Mouse (Mus musculus): ENCODE measurements at regions not wholly inside any gene's neighbourhood (a gene's known extent, or its start where the extent isn't known, plus 50 kb on each side); places are given as distances from the start of the nearest gene placed in this dataset.

DNA sequence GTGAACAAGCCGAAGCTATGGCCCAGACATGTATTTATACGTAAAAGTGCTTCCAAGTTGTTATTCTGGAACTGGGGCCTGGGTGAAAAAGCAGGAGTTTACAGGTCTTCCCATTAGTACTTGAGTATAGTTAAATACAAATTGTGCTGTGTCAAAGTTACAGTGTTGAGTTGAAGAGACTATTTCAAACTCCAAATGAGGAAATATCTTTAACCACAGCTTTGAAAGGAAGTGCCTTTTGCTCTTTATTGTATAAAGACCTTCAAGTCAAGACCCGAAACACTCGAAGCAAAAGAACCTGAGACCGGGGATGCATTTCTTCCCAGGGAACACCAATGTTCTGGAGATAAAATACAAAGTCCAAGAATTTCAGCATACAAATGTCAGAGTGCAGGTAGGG lies 144.8 kb downstream of the Cog6 start:
- intact Hi-C loops (cut with DNase I): no loop called here

GRCm38 (mm10) chr3:52863146-52863849 lies 153.7 kb downstream of the Cog6 start:
- no peak overlapping the region for H3K9ac ChIP-seq (ENCODE audit: low read depth, low read length)
- DNase-seq: no peak
- intact Hi-C loops (cut with DNase I): no loop called here
- TF ChIP-seq EP300 (IDR thresholded peaks at IDR 0.05; ENCODE audit: insufficient read depth, low read depth, low read length): no peak
- TF ChIP-seq POLR2A (IDR thresholded peaks at IDR 0.05; ENCODE audit: insufficient read depth, low read depth, low read length): no peak
- no peak for TF ChIP-seq CTCF (IDR thresholded peaks at IDR 0.05)
- no peaks in the 10 kb centered on the region for H3K36me3 ChIP-seq (ENCODE audit: control insufficient read depth, insufficient read depth, low read length)
- WGBS: 58% methylated on average over 8 of the region's 8 CpGs
- no peak overlapping the region for H3K4me3 ChIP-seq
- no peak overlapping the region for H3K27ac ChIP-seq
- H3K4me1 ChIP-seq (ENCODE audit: control insufficient read depth, insufficient read depth, low read length): no peaks in the 10 kb centered on the region
- H3K79me2 ChIP-seq (replicated peaks; ENCODE audit: control insufficient read depth, insufficient read depth, low read length): no peaks in the 10 kb centered on the region
- no peaks in the 10 kb centered on the region for H3K27me3 ChIP-seq (ENCODE audit: control insufficient read depth, insufficient read depth, low read length)

More for the DNA sequence above, 144.8 kb downstream of the Cog6 start:
- Histone ChIP-seq H3K4me3 (no peak overlapping the region), H3K27me3 (ENCODE audit: control insufficient read depth, insufficient read depth, low read length) (no peaks in the 10 kb centered on the region), H3K36me3 (ENCODE audit: control insufficient read depth, insufficient read depth, low read length) (no peaks in the 10 kb centered on the region), H3K4me1 (ENCODE audit: control insufficient read depth, insufficient read depth, low read length) (no peaks in the 10 kb centered on the region), H3K79me2 (replicated peaks; ENCODE audit: control insufficient read depth, insufficient read depth, low read length) (no peaks in the 10 kb centered on the region), H3K27ac (no peak overlapping the region), H3K9ac (ENCODE audit: low read depth, low read length) (no peak overlapping the region)
- 83% methylated on average over 5 of the region's 5 CpGs for WGBS
- TF ChIP-seq POLR2A (IDR thresholded peaks at IDR 0.05; ENCODE audit: insufficient read depth, low read depth, low read length) (no peak), CTCF (IDR thresholded peaks at IDR 0.05) (no peak), EP300 (IDR thresholded peaks at IDR 0.05; ENCODE audit: insufficient read depth, low read depth, low read length) (no peak)
- no peak for DNase-seq

DNA sequence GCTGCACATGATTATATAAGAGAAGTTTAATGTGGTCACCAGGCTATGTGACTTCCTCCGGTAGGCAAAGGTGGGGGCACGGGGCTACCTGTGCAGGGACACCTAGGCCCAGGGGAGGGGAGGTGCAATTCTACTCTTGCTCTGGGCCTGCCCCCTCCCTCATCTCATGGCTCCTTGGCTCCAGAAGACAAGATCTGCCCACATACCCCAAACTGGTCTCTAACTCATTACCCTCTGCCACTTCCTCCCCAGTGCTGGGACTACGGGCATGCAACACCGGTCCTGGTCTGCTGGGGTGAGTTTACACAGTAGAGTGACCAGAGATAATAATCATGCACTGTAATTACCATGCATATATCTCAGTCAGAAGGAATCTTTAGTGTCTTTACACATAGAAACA lies 155.0 kb downstream of the Cog6 start:
- Histone ChIP-seq H3K27ac (no peak overlapping the region), H3K4me3 (no peak overlapping the region), H3K36me3 (ENCODE audit: control insufficient read depth, insufficient read depth, low read length) (no peaks in the 10 kb centered on the region), H3K27me3 (ENCODE audit: control insufficient read depth, insufficient read depth, low read length) (no peaks in the 10 kb centered on the region), H3K4me1 (ENCODE audit: control insufficient read depth, insufficient read depth, low read length) (no peaks in the 10 kb centered on the region), H3K9ac (ENCODE audit: low read depth, low read length) (no peak overlapping the region), H3K79me2 (replicated peaks; ENCODE audit: control insufficient read depth, insufficient read depth, low read length) (no peaks in the 10 kb centered on the region)
- intact Hi-C loops (cut with DNase I): no loop called here
- DNase-seq: no peak
- TF ChIP-seq POLR2A (IDR thresholded peaks at IDR 0.05; ENCODE audit: insufficient read depth, low read depth, low read length) (no peak), EP300 (IDR thresholded peaks at IDR 0.05; ENCODE audit: insufficient read depth, low read depth, low read length) (no peak), CTCF (IDR thresholded peaks at IDR 0.05) (no peak)
- 89% methylated on average over 4 of the region's 4 CpGs for WGBS

GRCm38 (mm10) chr3:52861538-52861937 lies 155.5 kb downstream of the Cog6 start:
- 88% methylated on average over 13 of the region's 13 CpGs for WGBS
- Histone ChIP-seq H3K4me3 (no peak overlapping the region), H3K27ac (no peak overlapping the region), H3K36me3 (ENCODE audit: control insufficient read depth, insufficient read depth, low read length) (no peaks in the 10 kb centered on the region), H3K9ac (ENCODE audit: low read depth, low read length) (no peak overlapping the region), H3K27me3 (ENCODE audit: control insufficient read depth, insufficient read depth, low read length) (no peaks in the 10 kb centered on the region), H3K79me2 (replicated peaks; ENCODE audit: control insufficient read depth, insufficient read depth, low read length) (no peaks in the 10 kb centered on the region), H3K4me1 (ENCODE audit: control insufficient read depth, insufficient read depth, low read length) (no peaks in the 10 kb centered on the region)
- intact Hi-C loops (cut with DNase I): no loop called here
- TF ChIP-seq EP300 (IDR thresholded peaks at IDR 0.05; ENCODE audit: insufficient read depth, low read depth, low read length) (no peak), CTCF (IDR thresholded peaks at IDR 0.05) (no peak), POLR2A (IDR thresholded peaks at IDR 0.05; ENCODE audit: insufficient read depth, low read depth, low read length) (no peak)
- DNase-seq: no peak

DNA sequence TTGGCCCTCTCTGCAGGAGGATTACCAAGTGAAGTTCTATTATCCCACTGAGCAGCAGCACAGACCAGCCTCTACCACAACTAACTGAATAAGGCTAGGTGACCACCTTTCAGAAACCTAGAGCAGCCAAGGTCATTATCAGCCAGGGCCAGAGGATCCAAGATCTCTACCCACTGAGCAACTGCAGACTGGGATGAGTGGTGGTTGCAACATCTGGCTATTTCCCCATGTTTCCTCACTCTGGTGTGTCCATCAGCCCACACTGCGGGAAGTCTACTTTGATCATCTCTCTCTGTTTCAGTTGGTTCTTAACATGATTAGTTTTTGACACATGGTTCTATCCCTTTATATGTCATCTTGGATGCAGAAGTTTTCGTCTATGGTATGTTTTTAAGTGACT lies 157.2 kb downstream of the Cog6 start:
- Histone ChIP-seq H3K9ac (ENCODE audit: low read depth, low read length) (no peak overlapping the region), H3K4me3 (no peak overlapping the region), H3K27ac (no peak overlapping the region), H3K27me3 (ENCODE audit: control insufficient read depth, insufficient read depth, low read length) (no peaks in the 10 kb centered on the region), H3K36me3 (ENCODE audit: control insufficient read depth, insufficient read depth, low read length) (no peaks in the 10 kb centered on the region), H3K4me1 (ENCODE audit: control insufficient read depth, insufficient read depth, low read length) (no peaks in the 10 kb centered on the region), H3K79me2 (replicated peaks; ENCODE audit: control insufficient read depth, insufficient read depth, low read length) (no peaks in the 10 kb centered on the region)
- 83% methylated on average over 2 of the region's 2 CpGs for WGBS
- DNase-seq: no peak
- TF ChIP-seq CTCF (IDR thresholded peaks at IDR 0.05): no peak
- TF ChIP-seq POLR2A (IDR thresholded peaks at IDR 0.05; ENCODE audit: insufficient read depth, low read depth, low read length): no peak
- TF ChIP-seq EP300 (IDR thresholded peaks at IDR 0.05; ENCODE audit: insufficient read depth, low read depth, low read length): no peak
- intact Hi-C loops (cut with DNase I): no loop called here

DNA sequence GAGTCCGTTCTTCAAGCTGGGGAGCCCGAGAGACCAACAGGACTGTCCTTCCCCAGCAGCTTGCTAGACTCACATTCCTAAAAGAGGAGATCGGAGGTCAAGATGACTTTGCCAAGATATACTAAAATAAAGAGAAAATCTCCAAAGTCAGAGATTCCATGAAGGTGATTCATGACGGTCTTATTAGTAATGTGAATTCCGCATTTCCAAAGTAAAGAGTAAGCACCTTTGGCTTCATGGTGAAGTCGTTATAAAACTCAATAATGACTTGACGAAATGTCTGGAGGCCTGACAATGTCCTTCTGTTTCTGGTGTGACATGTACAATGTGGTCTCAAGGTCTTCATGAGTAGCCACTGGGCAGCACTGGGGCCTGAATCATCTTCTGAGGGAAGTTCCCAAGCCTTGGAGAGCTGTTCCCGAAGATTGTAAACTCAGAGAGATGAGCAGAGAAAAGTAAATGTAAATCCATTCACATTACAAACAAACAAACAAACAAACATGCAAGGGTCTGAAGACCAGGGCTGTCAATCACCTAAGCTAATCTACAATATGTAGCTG lies 157.7 kb downstream of the Cog6 start:
- H3K36me3 ChIP-seq (ENCODE audit: control insufficient read depth, insufficient read depth, low read length): no peaks in the 10 kb centered on the region
- TF ChIP-seq EP300 (IDR thresholded peaks at IDR 0.05; ENCODE audit: insufficient read depth, low read depth, low read length) (no peak), POLR2A (IDR thresholded peaks at IDR 0.05; ENCODE audit: insufficient read depth, low read depth, low read length) (no peak), CTCF (IDR thresholded peaks at IDR 0.05) (no peak)
- no peaks in the 10 kb centered on the region for H3K4me1 ChIP-seq (ENCODE audit: control insufficient read depth, insufficient read depth, low read length)
- no peak for DNase-seq
- H3K4me3 ChIP-seq: no peak overlapping the region
- H3K79me2 ChIP-seq (replicated peaks; ENCODE audit: control insufficient read depth, insufficient read depth, low read length): no peaks in the 10 kb centered on the region
- H3K9ac ChIP-seq (ENCODE audit: low read depth, low read length): no peak overlapping the region
- H3K27me3 ChIP-seq (ENCODE audit: control insufficient read depth, insufficient read depth, low read length): no peaks in the 10 kb centered on the region
- no peak overlapping the region for H3K27ac ChIP-seq
- intact Hi-C loops (cut with DNase I): no loop called here
- 84% methylated on average over 8 of the region's 8 CpGs for WGBS
